ENCODE assay signal across 8 mouse cellular contexts in genomic region chr14:73122923-73123278, GRCm38 (mm10). TPM values are rescaled to one million over a fixed set of nuclear protein-coding genes. Genes with fewer than 3 reads are reported as not detected.
DNase-seq lines count a peak whose midpoint lies in the region; ATAC-seq lines count a peak whose summit lies in the region.

Gene Rcbtb2 (plus strand): TSS chr14:73123037.

- ATAC-seq in intestine, embryonic 15.5 days, result no peak
- ATAC-seq in megakaryocyte progenitor cell, adult 5-6 weeks (replicated peaks; ENCODE audit: poor library complexity), result no peak

- DNase-seq in layer of hippocampus, adult 18-20 months (ENCODE audit: low spot score in 2 of 2), result no peak
- DNase-seq in layer of hippocampus, adult 11-12 months (ENCODE audit: low spot score), result no peak
- DNase-seq in adrenal gland, postnatal 36 days, result no peak
- no peak for DNase-seq in gastrocnemius, postnatal 4 days (ENCODE audit: low spot score in 2 of 2)
- DNase-seq in right cerebral cortex, adult 2 months (ENCODE audit: low spot score in 2 of 2), result no peak
- DNase-seq in right cerebral cortex, postnatal 10 days (ENCODE audit: low spot score in 2 of 2), result no peak

- H3K27me3 ChIP-seq in intestine, embryonic 15.5 days (replicated peaks), result no peaks in the 10 kb centered on the region

- no peaks in the 10 kb centered on the region for H3K36me3 ChIP-seq in intestine, embryonic 15.5 days

- 38% methylated on average over 4 of the region's 4 CpGs for WGBS in intestine, embryonic 15.5 days

- no peaks in the 10 kb centered on the region for H3K9me3 ChIP-seq in intestine, embryonic 15.5 days

- H3K4me3 ChIP-seq in intestine, embryonic 15.5 days (replicated peaks), result no peak within 1 kb of the TSS

- no peak within 1 kb of the TSS for H3K27ac ChIP-seq in intestine, embryonic 15.5 days

- H3K4me2 ChIP-seq in intestine, embryonic 15.5 days (replicated peaks), result no peak within 1 kb of the TSS

- peaks cover 2% of the 10 kb centered on the region; the same call in 1 of the 2 replicates for H3K4me1 ChIP-seq in intestine, embryonic 15.5 days (replicated peaks)

- no peak within 1 kb of the TSS for H3K9ac ChIP-seq in intestine, embryonic 15.5 days

RNA-seq across cellular contexts. Expression of gene Rcbtb2, which starts in this region (rescaled TPM):
- 10 to 100 TPM; 24.5 to 31.7 TPM for total RNA-seq in layer of hippocampus, adult 18-20 months (2021)
- total RNA-seq in adrenal gland, postnatal 36 days (2021), result 10 to 100 TPM; 32.2 to 37.1 TPM
- total RNA-seq in gastrocnemius, postnatal 4 days (2021), result 10 to 100 TPM; 44.7 to 45.8 TPM
- 69.2 and 77.0 TPM in 2 replicates for polyA plus RNA-seq in intestine, embryonic 15.5 days (2015; fragmentation: Nextera tagmentation; extraction: Ambion mirVana)
- 51.8 and 54.3 TPM in 2 replicates for total RNA-seq in megakaryocyte progenitor cell, adult 5-6 weeks (2015)
- 25.6 and 31.8 TPM in 2 replicates for total RNA-seq in megakaryocyte progenitor cell, adult 5-6 weeks (2017)
